Mouse (Mus musculus) myocyte (in vitro differentiated cells): ENCODE data around the gene Lpar3.

Experiments
- POLR2A ChIP-seq: IDR thresholded peaks from one replicate; pipeline ENCODE4 v1.6.1; 2011; ENCODE audit warnings: low read depth, mild to moderate bottlenecking, control low read depth, moderate library complexity; ENCODE audit not compliant: insufficient read length
- TCF12 ChIP-seq: IDR thresholded peaks from one replicate; pipeline ENCODE4 v1.6.1; 2011; ENCODE audit warnings: mild to moderate bottlenecking, control low read depth; ENCODE audit not compliant: poor library complexity, insufficient read depth, severe bottlenecking

- no peak for TF ChIP-seq TCF12
- no peak for TF ChIP-seq POLR2A
These were observed 53.7 kb downstream of the Lpar3 start for GRCm38 (mm10) chr3:146274503-146274902.
